Mouse (Mus musculus) thymus, adult 2 months (tissue): Measurements from ENCODE around the gene Ccdc134. TPM values are rescaled to one million over a fixed set of nuclear protein-coding genes. Genes with fewer than 3 reads are reported as not detected.

Experiments
- DNase-seq: peaks from one replicate; pipeline ENCODE4 v3.0.0; 2021
- H3K27ac ChIP-seq: fragments of 200-500 bp; 2 replicates; pipeline ENCODE4 v1.5.1; 2012; ENCODE audit warnings: low read length, control low read depth; ENCODE audit not compliant: control insufficient read depth, insufficient read depth
- H3K27me3 ChIP-seq: fragments of 200-500 bp; 2 replicates; pipeline ENCODE4 v1.6.1; 2012; ENCODE audit warnings: mild to moderate bottlenecking, low read length, moderate library complexity, mixed read lengths; ENCODE audit not compliant: control insufficient read depth, insufficient read depth
- H3K36me3 ChIP-seq: fragments of 200-500 bp; 2 replicates; pipeline ENCODE4 v1.6.1; 2012; ENCODE audit warnings: mild to moderate bottlenecking, low read length, moderate library complexity; ENCODE audit not compliant: control insufficient read depth, insufficient read depth
- H3K4me1 ChIP-seq: fragments of 200-500 bp; replicated peaks from 2 replicates; pipeline ENCODE4 v1.6.1; 2012; ENCODE audit warnings: low read length; ENCODE audit not compliant: control insufficient read depth, insufficient read depth
- H3K4me3 ChIP-seq: fragments of 200-500 bp; 2 replicates; pipeline ENCODE4 v1.5.1; 2012; ENCODE audit warnings: mild to moderate bottlenecking, low read length, control low read depth, moderate library complexity; ENCODE audit not compliant: control insufficient read depth, insufficient read depth
- CTCF ChIP-seq: fragments of 200-500 bp; IDR thresholded peaks from 2 replicates; pipeline ENCODE4 v1.5.1; 2012; ENCODE audit warnings: mild to moderate bottlenecking, control low read depth, low read length, moderate library complexity, borderline replicate concordance; ENCODE audit not compliant: control insufficient read depth, poor library complexity, insufficient read depth; ENCODE audit errors: extremely low read depth
- POLR2A ChIP-seq: fragments of 200-500 bp; IDR thresholded peaks from 2 replicates; pipeline ENCODE4 v1.6.1; 2012; ENCODE audit warnings: mild to moderate bottlenecking, low read length, control low read depth, moderate library complexity; ENCODE audit not compliant: control insufficient read depth, poor library complexity, insufficient read depth; ENCODE audit errors: extremely low read depth
- WGBS: fragments of 180-500 bp; shearing (Covaris S2); methylation state at CpG from one replicate; pipeline ENCODE4 v1.1.7; 2018; 5-methylcytosine and 5-hydroxymethylcytosine counted together
- polyA plus RNA-seq: library from polyadenylated mRNA; depleted of rRNA; stranded (reverse); fragments of >200 nt; gene quantifications from 2 replicates; pipeline ENCODE4 v1.2.3, GENCODE M21; 2012

Ccdc134 gene
- polyA plus RNA-seq, 1 experiment, result 39.4 TPM

- no peak for DNase-seq
- no peak overlapping the region for H3K27ac ChIP-seq
- 97% methylated on average over 8 of the region's 8 CpGs for WGBS
- H3K27me3 ChIP-seq, result no peaks in the 10 kb centered on the region
- TF ChIP-seq CTCF (no peak), POLR2A (no peak)
- peaks cover 60% of the 10 kb centered on the region for H3K36me3 ChIP-seq
- H3K4me1 ChIP-seq, result peaks cover 10% of the 10 kb centered on the region
- H3K4me3 ChIP-seq, result no peak overlapping the region
Observed at GRCm38 (mm10) chr15:82172648-82173047, 44.9 kb downstream of the Ccdc134 start.

GRCm38 (mm10) chr15:82175091-82175490 is 47.4 kb downstream of the Ccdc134 start:
- no peaks in the 10 kb centered on the region for H3K27me3 ChIP-seq
- 97% methylated on average over 9 of the region's 9 CpGs for WGBS
- H3K36me3 ChIP-seq, result peaks cover 80% of the 10 kb centered on the region
- no peaks in the 10 kb centered on the region for H3K4me1 ChIP-seq
- H3K4me3 ChIP-seq, result no peak overlapping the region
- no peak overlapping the region for H3K27ac ChIP-seq
- DNase-seq, result no peak
- TF ChIP-seq CTCF (no peak), POLR2A (no peak)

- Histone ChIP-seq H3K27ac (no peak overlapping the region), H3K36me3 (peaks cover 91% of the 10 kb centered on the region), H3K27me3 (no peaks in the 10 kb centered on the region), H3K4me1 (no peaks in the 10 kb centered on the region), H3K4me3 (no peak overlapping the region)
- no peak for DNase-seq
- TF ChIP-seq CTCF (no peak), POLR2A (no peak)
- WGBS, result 97% methylated on average over 7 of the region's 7 CpGs
Observed at GRCm38 (mm10) chr15:82177743-82178290, 50.1 kb downstream of the Ccdc134 start.

- WGBS, result 96% methylated on average over 5 of the region's 5 CpGs
- TF ChIP-seq POLR2A, result no peak
- TF ChIP-seq CTCF, result no peak
- no peak overlapping the region for H3K27ac ChIP-seq
- H3K4me3 ChIP-seq, result no peak overlapping the region
- DNase-seq, result no peak
- H3K27me3 ChIP-seq, result no peaks in the 10 kb centered on the region
- H3K36me3 ChIP-seq, result peaks cover 86% of the 10 kb centered on the region
- no peaks in the 10 kb centered on the region for H3K4me1 ChIP-seq
Observed at GRCm38 (mm10) chr15:82181131-82181530, 53.4 kb downstream of the Ccdc134 start.

- H3K4me3 ChIP-seq, result no peak overlapping the region
- TF ChIP-seq CTCF (no peak), POLR2A (no peak)
- DNase-seq, result no peak
- H3K27me3 ChIP-seq, result no peaks in the 10 kb centered on the region
- 98% methylated on average over 4 of the region's 4 CpGs for WGBS
- H3K27ac ChIP-seq, result no peak overlapping the region
- peaks cover 7% of the 10 kb centered on the region; the same call in 1 of the 2 replicates for H3K4me1 ChIP-seq
- peaks cover 88% of the 10 kb centered on the region for H3K36me3 ChIP-seq
Observed at GRCm38 (mm10) chr15:82182311-82182710, 54.6 kb downstream of the Ccdc134 start.

GRCm38 (mm10) chr15:82183596-82183995 is 55.9 kb downstream of the Ccdc134 start:
- Histone ChIP-seq H3K4me1 (peaks cover 12% of the 10 kb centered on the region; the same call in 1 of the 2 replicates), H3K27ac (no peak overlapping the region)
- WGBS, result 96% methylated on average over 10 of the region's 10 CpGs

GRCm38 (mm10) chr15:82184183-82184582 is 56.5 kb downstream of the Ccdc134 start:
- Histone ChIP-seq H3K36me3 (peaks cover 77% of the 10 kb centered on the region), H3K27ac (no peak overlapping the region), H3K4me1 (peaks cover 12% of the 10 kb centered on the region; the same call in 1 of the 2 replicates), H3K27me3 (no peaks in the 10 kb centered on the region), H3K4me3 (no peak overlapping the region)
- no peak for DNase-seq
- TF ChIP-seq CTCF, result no peak
- TF ChIP-seq POLR2A, result no peak
- 97% methylated on average over 7 of the region's 7 CpGs for WGBS

More at GRCm38 (mm10) chr15:82183596-82183995, 55.9 kb downstream of the Ccdc134 start:
- peaks cover 82% of the 10 kb centered on the region for H3K36me3 ChIP-seq
- H3K27me3 ChIP-seq, result no peaks in the 10 kb centered on the region
- no peak for DNase-seq
- no peak for TF ChIP-seq POLR2A
- no peak for TF ChIP-seq CTCF
- H3K4me3 ChIP-seq, result no peak overlapping the region
